Mouse (Mus musculus) bone marrow macrophage, adult 2 months (primary cell): ENCODE data around the gene Myg1.

ENCODE experiments used
- CTCF ChIP-seq: IDR thresholded peaks from 2 replicates; pipeline ENCODE4 v1.5.1; 2012; ENCODE audit warnings: low read depth, mild to moderate bottlenecking, low read length, moderate library complexity
- POLR2A ChIP-seq: IDR thresholded peaks from 2 replicates; pipeline ENCODE4 v1.6.1; 2012; ENCODE audit warnings: mild to moderate bottlenecking, low read depth, low read length, borderline replicate concordance

- TF ChIP-seq CTCF = no peak
- no peak for TF ChIP-seq POLR2A
Observed at GRCm38 (mm10) chr15:102350942-102351291, 19.4 kb downstream of the Myg1 start.
